Mouse (Mus musculus): ENCODE data around the gene Galnt12.
A peak's percentile ranks its signal among the peaks of the same experiment; 100 is the strongest.
"Not testable (repeated sequence)": the region's sequence is repeated elsewhere in the genome, so short reads cannot be mapped to it uniquely, and the experiment has no call there.

Gene Galnt12

DNA sequence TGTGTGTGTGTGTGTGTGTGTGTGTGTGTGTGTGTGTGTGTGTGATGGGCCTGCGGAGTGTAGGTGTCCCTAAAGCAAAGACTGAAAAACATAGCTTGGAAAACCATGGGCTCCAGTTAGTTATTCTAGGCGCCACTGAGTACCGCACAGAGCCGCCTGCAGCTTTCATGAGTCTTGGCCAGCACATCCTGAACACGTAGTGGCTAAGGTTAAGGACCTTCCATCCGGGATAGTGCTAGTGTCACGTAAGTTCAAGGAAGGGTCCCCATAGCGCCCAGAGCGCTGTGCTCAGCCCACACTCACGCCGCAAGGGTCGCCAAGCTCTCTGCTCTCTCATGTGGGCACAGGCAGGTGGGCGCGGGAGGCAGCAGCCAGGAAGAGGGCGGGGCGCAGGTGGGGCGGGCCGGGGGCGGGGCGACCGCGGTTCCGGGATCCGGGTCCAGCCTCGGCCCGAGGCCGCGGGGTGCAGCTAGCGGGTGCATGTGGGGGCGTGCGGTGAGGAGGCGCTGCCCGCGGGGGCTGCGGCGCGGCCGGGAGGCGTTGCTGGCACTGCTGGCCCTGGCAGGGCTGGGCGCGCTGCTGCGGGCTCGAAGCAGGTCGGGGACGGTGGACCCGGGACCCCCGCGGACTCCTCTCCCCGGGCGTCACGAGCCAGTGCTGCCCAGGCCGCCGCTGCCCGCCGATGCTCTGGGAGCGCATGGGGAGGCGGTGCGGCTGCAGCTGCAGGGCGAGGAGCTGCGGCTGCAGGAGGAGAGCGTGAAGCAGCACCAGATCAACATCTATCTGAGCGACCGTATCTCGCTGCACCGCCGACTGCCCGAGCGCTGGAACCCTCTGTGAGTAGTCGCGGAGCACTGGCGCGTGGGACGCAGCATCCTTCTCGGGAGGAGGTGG, at the start of gene Galnt12:
Gene Galnt12, plus strand, starts transcription at position 417 of the 894 bp plus-strand sequence.
- DNase-seq: peak; percentile 18 to 37

DNA sequence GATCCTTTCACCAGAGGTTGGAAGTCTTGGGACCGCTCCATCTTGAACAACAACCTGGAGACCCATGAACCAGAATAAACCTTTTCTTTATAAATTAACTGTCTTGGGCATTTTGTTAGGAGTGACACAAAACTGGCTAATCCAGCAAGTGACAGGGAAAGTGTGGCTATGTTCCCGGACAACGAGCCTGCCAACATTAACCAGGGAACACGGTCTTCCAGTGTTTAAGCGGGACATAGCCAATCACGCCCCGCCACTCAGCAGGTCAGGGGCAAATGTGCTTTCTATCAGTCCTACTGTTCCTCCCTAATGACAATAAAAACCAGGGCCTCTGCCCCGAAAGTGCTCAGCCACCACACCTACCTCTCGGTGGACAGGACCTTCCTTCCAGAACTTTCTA, 47.8 kb upstream of the Galnt12 start:
- peak in 1 of 2 experiments; percentile 32 for DNase-seq

DNA sequence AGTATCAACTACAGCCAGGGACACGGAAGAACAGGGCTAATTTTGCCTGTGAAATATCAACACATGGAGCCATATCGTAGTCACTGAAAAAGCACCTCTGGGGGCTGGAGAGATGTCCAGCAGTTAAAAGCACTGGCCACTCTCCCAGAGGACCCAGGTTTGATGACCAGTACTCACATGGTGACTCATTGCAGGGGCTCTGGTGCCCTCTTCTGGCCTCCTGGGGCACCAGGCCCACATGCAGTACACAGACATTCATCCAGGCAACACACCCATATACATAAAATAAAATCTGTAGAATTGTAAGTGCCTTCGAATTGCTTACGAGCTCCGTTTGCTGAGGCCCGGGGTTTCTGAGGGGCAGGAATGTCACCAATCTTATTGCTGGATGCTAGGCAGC, 44.7 kb upstream of the Galnt12 start:
- peak; percentile 21 to 37 for DNase-seq

DNA sequence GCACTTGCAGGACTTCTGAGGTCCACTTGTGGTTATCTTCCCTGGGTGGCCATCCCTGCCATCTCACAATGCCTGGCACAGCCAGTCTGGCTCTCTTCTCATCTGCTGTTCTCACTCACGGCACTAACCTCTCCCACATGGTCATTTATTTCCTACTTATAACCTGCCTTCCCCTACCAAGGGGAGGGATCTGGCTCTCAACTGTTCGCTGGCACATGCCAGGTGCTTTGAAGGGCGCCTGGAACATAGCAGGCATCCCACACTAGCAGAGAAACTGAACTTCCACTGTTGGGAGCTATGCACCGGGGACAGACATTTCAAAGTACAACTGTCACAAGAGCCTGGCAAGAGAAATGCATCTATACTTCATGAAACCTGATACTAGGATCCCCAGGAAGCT, 43.9 kb upstream of the Galnt12 start:
- DNase-seq: no peak

DNA sequence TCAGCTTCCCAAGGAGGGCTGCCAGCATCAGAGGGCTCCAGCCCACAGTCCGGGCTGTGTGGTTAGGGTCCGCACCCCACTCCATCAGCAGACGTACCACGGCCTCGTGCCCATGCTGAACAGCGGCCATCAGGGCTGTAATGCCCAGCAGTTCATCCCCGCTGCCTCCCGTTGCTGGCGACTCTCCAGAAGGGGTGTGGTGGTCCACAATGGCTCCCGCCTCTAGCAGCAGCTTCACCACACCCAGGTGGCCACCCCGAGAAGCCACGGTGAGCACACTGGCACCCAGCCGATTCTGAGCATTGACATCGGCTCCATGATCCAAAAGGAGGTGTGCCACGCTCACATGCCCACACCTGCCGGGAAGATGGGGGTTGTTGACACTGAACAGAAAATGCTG, 42.5 kb upstream of the Galnt12 start:
- peak in 1 of 2 experiments; percentile 44 for DNase-seq

DNA sequence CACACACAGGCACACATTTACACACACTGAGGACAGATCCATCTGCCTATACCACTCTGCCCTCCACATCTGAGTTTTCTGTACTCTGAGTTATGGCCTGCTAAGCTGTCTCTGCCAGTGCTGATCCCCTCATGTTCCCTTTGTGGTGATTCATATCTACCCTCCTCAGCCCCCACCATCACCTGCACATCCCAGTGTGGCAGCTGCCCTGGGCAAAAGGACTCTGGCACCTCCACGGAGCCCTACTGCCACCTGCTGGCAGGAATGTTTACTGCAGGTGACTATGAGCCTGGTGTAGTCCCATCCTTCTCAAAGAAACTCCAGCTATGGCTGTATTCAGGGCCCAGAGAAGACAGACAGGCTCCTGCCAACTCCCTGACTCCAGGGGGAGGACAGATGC, 41.5 kb upstream of the Galnt12 start:
- DNase-seq: peak; percentile 95 to 96

DNA sequence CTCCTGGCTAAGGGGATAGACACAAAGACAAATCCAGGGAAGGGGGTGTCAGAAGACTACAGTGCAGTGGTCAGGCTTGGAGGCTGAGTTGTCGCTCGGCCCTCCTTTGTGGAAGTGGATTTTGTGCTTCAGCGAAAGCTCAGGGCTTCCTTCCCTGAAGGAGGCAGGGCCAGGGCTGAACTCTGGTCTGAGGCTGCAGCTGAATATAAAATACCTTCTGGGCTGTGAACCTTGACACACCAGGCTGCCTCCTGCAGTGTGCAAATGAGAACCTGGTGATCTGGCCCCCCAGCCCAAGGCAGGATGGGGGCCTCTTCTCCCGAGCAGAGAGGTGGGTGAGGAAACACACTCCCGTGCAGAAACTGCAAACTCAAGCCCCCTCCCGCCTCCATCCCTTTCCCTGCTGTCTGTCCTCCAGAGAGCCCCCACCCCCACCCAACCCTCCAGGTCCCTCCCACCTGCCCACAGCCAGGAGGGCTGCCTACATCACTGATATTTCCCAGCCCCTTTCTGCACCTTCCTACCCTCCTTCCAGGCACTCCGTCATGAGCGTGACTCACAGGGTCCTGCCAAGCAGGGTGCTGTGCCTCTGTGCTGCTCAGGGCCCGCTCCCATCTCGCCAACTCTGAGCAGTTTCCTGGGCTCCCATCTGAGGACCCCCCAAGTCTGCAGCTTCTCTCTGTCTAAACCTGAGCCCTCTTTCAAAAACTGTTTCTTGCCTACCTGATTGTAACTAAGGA, 40.9 kb upstream of the Galnt12 start:
- DNase-seq: no peak

DNA sequence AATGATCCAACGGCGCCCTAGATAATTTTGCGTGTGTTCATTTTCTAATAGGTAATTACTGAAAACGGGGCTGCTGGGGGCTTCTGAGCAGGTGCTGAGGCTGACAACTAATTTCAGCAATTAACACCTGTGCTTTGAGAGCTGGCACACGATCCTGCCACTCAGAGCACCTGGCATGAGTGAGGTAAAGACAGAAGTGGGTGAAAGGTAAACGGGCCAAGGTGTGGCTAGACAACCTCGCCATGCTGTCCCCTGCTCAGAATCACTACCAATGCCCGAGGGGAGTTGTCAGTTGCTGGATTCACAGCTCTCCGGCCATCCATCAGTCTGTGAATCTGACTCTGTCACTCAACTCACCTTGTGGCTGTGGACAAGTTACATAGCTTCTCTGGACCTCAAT, 39.8 kb upstream of the Galnt12 start:
- DNase-seq: no peak

DNA sequence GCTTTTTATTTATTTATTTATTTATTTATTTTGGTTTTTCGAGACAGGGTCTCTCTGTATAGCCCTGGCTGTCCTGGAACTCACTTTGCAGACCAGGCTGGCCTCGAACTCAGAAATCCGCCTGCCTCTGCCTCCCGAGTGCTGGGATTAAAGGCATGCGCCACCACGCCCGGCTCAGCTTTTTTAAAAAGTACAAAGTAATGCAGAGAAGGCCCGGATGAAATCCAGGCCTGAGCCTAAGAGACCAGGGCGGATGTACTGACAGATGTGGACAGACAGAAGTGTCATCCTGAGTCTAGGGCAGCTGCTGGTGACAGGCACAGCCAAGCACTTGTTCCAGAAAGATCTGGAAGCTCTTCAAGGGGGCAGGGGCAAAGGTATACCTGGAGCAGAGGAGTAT, 36.5 kb upstream of the Galnt12 start:
- DNase-seq: not testable (repeated sequence)

DNA sequence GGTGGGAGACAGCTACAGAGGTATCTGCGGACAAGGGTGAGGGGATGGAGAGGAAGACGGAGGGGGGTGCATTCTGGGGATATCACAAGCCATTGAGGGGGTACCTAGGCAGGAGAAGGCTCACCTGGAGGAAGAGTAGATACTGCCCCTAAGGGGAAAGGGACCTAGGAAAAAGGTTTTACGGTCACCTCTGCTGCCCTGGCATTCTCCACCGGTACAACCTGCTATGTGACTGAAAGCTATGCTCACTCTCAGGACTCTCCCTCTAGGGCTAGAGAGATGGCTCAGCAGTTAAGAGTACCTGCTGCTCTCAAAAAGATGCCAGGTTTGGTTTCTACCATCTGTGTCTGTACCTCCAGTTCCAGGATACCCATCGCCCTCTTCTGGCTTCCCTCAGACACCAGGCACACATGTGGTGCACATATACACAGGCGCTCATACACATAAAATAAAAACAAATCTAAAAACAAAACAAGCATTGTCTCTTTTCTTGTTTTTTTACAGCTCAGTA, 36.1 kb upstream of the Galnt12 start:
- DNase-seq: peak in 1 of 2 experiments; percentile 38

DNA sequence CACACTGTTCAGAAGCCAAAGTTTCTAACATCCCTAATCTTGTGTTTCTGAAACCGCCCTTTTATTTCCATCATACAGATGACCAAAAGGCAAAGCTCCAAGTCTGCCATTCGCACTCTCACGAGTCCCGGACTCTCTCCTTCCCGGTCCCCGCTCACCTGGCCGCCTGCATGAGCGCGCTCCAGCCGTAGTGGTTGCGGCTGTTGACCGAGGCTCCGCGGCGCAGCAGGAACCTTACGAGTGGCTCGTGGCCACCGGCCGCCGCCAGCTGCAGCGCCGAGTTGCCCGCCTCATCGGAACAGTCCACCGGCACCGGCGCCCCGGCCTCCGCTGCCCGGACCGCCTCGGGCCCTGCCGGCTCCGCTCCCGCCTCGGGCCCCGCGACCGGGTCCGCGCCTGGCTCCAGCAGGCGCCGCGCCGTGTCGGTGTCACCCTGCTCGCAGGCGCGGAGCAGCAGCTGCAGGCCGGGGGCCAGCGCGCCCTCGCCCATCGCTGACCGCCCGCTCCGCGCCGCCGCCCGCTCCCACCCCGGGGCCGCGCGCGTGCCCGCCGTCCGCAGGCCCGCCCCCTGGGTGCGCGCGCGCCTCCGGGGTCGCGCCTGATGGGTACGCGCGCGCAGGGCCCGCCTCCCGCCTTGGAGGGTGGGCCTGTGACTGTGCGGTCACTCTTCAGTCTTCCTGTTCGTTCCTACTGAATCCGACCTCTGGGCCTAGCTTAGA, 34.8 kb upstream of the Galnt12 start, which contains the start of gene Anks6:
Gene Anks6, minus strand, starts transcription at position 637 of the 719 bp plus-strand sequence.
- peak; percentile 87 to 92 for DNase-seq

DNA sequence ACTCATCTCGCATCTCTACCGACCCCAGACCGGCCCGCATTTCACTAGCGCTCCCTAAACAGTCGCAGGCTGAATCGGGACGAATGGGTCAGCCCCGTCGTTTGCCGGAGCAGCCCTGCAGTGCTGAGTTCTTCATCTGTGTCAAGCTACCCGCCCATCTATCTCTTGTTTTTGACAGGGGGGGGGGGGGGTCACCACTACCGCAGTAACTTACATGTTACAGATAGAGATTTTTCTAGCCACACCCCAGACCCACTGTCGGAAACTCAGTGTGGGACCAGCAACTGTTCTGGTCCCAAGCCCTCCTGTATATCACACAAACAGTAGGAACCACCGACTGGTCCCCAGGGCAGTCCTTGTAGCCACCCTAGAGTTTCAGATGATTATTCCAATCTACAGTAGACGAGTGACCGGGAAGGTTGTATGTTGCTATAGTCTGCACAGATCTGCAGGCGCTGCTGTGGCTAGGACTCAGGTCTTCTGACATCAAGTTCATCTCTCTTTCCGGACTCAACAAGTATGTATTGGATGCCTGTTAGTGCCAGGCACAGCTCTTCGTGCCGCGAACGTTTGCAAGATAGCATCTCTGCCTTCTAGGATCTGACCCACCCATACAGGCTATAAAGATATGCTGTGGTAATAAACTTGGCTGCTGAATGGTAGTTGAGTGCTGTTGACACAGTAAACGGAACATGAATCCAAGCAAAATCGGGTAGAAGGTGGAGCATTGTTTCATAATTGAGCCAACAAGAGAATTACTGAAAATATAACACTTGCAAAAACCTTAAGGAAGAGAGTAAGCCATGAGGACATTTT, 34.0 kb upstream of the Galnt12 start:
- no peak for DNase-seq

DNA sequence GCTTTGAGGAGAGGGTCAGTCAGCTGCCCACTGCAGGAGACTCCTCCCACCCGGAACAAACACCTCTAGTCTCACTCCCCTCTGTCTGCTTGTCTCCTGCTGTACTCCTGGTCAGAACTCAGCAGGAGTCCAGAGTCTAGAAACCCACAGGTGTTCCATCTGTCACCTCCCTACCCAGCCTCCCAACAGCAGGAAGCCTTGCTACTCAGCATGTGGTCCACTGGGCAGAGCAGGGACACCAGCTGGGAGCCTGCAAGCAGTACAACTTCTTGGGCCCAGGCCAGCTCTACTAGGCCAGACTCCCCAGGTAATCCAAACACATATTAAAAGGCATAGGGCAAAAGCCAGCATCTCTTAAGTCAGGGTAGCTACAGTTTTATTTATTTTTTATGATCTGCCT, 30.8 kb upstream of the Galnt12 start:
- peak; percentile 37 to 60 for DNase-seq

DNA sequence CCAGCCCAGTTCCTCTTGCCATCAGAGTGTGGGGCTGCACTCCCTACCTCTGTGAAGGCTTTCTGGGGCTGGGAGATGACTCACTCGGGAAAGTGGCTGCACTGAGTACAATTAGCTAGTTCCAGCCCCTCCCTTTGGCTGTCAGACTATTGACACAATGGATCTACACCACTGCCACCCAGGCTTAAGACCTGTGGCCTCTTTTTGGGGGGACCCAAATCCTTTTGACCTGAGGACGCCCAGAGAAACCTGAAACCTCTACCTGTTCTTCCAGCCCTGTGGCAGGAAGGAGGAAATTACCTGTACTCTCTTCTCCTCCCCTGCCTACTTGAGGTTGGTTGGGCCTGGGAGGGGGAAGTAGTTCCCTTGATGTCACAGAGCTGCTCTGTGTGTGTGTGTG, 16.7 kb upstream of the Galnt12 start:
- no peak for DNase-seq

DNA sequence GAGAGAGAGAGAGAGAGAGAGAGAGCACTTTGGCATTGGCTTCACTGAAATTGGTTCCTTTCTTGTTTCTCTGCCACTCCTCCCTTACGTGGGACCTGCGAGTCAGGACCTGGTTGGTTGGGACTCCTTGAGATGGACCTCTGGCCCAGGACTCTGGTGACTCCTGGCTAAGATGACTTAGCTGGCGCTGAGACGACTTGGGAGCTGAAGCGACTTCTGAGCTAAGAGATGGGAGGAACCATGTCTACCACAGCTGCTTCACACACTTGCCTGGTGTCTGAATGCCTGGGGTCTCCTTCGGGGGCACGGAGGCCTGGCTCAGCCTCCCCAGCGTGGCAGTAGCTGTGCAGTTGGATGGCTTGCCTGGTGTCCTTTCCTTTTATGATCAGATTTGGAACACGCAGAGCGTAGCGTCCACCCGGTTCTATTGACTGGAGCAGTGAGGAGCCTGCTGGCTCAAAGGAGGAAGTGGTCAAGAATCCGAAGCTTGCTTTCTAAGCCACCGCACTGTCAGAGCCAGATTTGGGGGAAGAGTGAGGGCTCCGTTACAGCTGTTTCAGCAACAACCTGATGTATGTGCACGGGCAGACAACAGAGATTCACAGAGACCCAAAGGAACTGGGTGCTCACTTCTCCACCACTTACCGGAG, 11.6 kb upstream of the Galnt12 start:
- no peak for DNase-seq

DNA sequence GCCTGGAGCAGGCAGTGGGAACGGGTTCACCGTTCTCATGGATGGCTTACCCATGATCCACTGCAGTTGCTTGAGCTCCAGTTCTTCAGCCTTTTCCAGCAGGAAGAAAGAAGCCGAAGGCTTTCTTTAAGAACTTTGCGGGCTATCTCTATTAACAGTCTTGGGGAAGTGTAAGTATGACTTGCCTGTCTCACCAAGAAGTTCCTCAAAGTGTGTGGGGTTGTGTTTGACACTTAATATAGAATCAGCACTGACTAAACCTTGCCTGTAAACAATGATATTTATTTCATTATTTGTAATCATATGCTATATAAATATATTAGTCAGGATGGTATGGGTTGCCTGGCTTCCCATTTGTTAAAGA, 11.1 kb upstream of the Galnt12 start:
- DNase-seq: no peak

DNA sequence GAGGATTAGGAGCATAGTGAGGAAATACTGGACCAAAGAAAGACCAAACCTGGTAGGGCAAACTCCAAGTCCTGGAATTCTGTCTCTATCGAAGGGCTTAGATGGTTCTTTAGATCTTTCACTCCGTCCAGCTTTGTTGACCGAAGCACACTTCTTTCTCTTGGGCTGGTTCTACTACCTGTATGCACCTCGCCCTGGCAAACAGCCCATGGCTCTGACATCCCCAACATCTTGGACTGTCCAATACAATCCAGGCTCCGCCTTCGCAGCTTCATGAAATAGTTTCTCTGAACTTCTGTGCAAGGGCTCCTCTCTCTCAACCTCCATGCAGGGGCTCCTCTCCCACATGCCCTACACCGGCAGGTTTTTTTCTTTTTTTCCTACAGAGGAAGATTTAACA, 7.9 kb upstream of the Galnt12 start:
- no peak for DNase-seq

DNA sequence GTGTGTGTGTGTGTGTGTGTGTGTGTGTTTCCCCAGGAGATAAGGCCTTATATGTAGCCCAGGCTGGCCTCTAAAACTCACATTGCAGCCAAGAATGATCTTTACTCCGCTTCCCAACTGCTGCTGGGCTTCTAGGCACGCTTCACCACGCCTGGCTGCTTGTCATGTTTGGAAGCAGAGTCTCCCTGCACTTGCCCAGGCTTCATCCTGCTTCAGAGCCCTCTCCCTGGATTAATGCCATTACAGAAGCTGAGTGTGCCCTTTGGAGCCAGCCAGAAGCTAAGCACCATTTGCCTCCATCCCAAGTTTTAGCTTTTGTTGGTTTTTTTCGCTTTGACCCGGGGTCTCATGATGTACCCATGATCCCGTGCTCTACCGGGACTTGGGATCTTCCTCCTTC, 3.0 kb upstream of the Galnt12 start:
- peak in 1 of 2 experiments; percentile 14 for DNase-seq

DNA sequence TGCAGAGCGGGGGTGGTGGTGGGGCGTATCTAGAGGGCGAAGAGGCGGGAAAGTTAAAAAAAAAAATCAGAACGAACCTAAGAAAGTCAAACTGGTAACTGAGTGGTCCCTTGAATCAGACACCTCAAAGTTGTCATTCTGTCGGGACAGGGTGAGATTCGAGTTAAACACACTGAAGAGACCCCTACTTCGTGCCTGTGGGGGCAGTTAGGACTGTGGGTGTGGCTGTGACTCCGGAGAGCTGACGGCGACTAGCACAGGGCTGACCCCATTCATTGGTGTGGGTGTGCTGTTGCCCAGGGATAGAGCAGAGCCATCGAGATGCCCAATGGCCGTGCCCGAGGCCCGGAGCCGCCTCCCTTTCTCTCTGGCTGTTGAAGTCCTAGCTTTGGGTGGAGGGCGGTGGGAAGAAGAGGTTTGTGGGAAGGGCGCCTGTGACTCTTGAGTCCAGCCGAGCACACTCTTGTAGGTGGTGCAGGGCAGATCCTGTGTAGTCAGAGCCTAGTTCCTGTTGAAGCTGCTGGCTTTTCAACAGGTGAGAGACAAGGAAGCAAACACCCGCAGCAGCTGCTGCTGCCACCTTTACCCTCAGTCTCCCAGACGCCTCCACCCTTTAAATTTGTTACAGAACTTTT, 795 bp downstream of the Galnt12 start:
- peak; percentile 18 to 27 for DNase-seq

DNA sequence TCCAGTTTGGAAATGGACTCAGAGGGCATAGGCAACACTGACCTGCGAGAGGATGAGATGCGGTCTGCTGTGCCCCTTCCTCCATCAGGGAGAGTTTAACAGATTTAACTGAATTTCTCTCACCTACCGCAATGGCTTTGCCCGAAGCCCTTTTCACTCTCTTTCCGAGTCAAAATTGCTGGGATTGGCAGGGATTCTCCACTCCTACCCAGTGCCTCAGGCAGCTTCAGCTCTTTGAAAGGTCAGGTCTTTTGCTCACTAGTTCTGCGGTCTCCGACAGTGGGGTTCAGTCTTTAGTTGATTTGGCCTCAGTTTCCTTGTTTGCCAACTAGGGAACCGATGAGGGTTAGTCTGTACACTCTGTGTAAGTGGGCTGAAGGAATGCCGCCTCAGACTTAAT, 1.5 kb downstream of the Galnt12 start:
- no peak for DNase-seq

DNA sequence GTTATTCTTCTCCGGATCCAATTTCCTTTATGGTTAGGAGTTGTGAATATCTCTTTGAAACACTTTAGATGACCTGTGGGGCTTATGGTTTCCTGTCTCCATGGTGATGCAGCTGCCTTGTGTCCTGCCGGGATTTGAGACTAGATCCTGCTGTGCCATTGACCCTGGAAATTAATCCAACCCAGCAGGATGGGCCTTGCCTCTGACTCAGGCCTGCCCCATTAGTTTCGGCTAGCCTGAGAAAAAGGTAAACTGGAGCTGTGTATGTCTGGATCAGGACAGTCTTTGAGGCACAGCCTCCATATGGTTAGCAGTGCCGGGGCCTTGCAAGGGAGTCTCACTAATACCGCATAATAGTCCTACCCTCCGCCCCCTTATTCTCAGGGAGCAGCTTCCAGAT, 1.9 kb downstream of the Galnt12 start:
- DNase-seq: no peak
